Mouse (Mus musculus): ENCODE data around the gene Faap20.

- TF ChIP-seq CTCF (IDR thresholded peaks at IDR 0.05; ENCODE audit: control insufficient read depth, insufficient read depth, insufficient read length) (no peak), USF1 (IDR thresholded peaks at IDR 0.05; ENCODE audit: low read depth) (no peak), MAX (IDR thresholded peaks at IDR 0.05) (no peak), FOSL1 (IDR thresholded peaks at IDR 0.05; ENCODE audit: insufficient read depth, low read length, poor library complexity, severe bottlenecking) (no peak)
Measured at GRCm38 (mm10) chr4:155305531-155306031, 56.0 kb downstream of the Faap20 start.
